Mouse (Mus musculus): ENCODE results near the gene Tspan14. TPM values are rescaled to one million over a fixed set of nuclear protein-coding genes. Genes with fewer than 3 reads are reported as not detected.

Gene Tspan14
- polyA plus RNA-seq, 1 experiment from 2014 or later, result 61.7 TPM

DNA sequence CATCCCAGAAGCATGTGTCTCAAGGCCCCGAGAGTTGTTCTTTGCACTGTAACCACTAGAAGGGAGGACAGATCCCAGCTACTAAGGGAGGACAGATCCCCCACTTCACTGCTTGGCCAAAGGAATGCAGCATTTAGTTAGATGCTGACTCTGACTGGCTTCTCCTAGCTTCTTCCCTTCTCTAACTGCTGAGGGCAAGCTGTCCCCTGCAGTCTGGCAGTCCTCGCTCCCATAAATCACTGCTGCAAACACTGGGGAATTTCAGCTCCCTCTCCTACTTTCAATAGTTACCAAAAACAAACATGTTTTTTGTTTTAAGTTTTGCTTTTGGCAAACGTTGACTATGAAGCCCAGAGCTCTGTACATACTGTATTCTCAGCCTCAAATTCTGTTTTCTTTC is 96.0 kb downstream of the Tspan14 start:
- Histone ChIP-seq H3K9ac (ENCODE audit: low read depth, low read length) (no peak overlapping the region), H3K4me3 (ENCODE audit: low read depth, low read length) (no peak overlapping the region), H3K4me2 (ENCODE audit: low read length) (no peak overlapping the region), H3K4me1 (ENCODE audit: control insufficient read depth, insufficient read depth, low read length) (no peaks in the 10 kb centered on the region), H3K9me3 (replicated peaks; ENCODE audit: control insufficient read depth, low read length, poor library complexity, severe bottlenecking) (no peaks in the 10 kb centered on the region), H3K27ac (ENCODE audit: low read length) (no peak overlapping the region), H3K27me3 (ENCODE audit: control insufficient read depth, insufficient read depth, low read depth, low read length) (no peaks in the 10 kb centered on the region), H3K36me3 (ENCODE audit: control insufficient read depth, insufficient read depth, low read length) (peaks cover 8% of the 10 kb centered on the region)
- no peak for ATAC-seq
- 82% methylated on average over 3 of the region's 3 CpGs for WGBS

DNA sequence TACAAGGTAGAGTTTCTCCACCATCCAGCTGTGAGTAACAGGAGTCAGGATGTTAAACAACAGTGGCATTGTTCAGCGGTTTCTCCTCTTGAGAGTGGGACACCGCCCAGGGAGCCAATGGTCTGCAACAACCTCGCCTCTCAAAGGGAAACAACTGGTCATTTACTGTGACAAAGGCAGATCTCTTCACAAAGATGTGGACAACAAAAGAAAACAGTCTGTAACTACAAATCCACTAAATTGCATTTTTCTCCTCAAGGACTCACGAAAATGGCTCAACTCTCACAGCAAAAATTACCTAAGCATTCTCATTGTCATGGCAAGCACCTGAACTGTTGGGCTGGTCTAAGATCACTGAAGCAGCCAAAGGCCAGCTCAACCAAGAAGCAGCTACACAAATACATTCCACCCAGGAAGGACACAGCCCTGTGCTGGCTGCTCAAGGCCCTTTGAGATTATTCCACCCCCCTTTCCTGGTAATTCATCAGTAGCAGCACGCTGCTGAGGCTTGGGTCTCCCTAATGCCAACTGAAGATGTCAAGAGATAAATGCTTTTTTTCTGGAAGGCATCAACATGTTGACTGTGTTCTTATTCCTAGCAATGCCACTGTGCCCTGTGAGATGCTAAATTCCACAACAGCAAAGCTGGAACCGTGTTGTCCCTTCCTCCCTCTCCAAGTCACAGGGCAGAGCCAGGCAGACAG is 101.6 kb downstream of the Tspan14 start:
- WGBS, result 49% methylated on average over 6 of the region's 6 CpGs
- H3K9me3 ChIP-seq (replicated peaks; ENCODE audit: control insufficient read depth, low read length, poor library complexity, severe bottlenecking), result no peaks in the 10 kb centered on the region
- H3K27ac ChIP-seq (ENCODE audit: low read length), result no peak overlapping the region
- no peaks in the 10 kb centered on the region for H3K36me3 ChIP-seq (ENCODE audit: control insufficient read depth, insufficient read depth, low read length)
- H3K4me3 ChIP-seq (ENCODE audit: low read depth, low read length), result no peak overlapping the region
- no peak for ATAC-seq
- H3K27me3 ChIP-seq (ENCODE audit: control insufficient read depth, insufficient read depth, low read depth, low read length), result no peaks in the 10 kb centered on the region
- H3K9ac ChIP-seq (ENCODE audit: low read depth, low read length), result no peak overlapping the region
- H3K4me2 ChIP-seq (ENCODE audit: low read length), result no peak overlapping the region
- no peaks in the 10 kb centered on the region for H3K4me1 ChIP-seq (ENCODE audit: control insufficient read depth, insufficient read depth, low read length)

DNA sequence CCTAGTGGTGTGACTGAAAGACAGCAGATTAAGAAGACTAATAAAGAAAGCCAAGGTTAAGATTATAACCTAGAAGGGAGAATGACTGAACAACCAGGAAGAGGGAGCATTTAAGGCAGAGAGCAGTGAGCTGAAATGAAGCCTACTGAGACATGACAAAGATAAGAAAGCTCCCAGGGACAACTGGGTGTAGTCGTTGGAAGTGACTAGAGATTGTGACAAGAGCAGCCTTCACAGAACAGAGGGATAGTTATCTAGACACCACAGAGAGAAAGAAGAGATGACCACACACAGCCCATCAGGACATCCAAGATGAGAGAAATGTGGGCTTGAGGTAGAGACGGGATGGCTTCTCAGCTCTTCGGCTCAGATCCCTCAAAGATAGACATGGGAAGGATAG is 102.9 kb downstream of the Tspan14 start:
- H3K4me1 ChIP-seq (ENCODE audit: control insufficient read depth, insufficient read depth, low read length), result no peaks in the 10 kb centered on the region
- H3K4me3 ChIP-seq (ENCODE audit: low read depth, low read length), result no peak overlapping the region
- H3K9ac ChIP-seq (ENCODE audit: low read depth, low read length), result no peak overlapping the region
- no peak for ATAC-seq
- no peaks in the 10 kb centered on the region for H3K9me3 ChIP-seq (replicated peaks; ENCODE audit: control insufficient read depth, low read length, poor library complexity, severe bottlenecking)
- no peak overlapping the region for H3K4me2 ChIP-seq (ENCODE audit: low read length)
- no peaks in the 10 kb centered on the region for H3K27me3 ChIP-seq (ENCODE audit: control insufficient read depth, insufficient read depth, low read depth, low read length)
- no peaks in the 10 kb centered on the region for H3K36me3 ChIP-seq (ENCODE audit: control insufficient read depth, insufficient read depth, low read length)
- no peak overlapping the region for H3K27ac ChIP-seq (ENCODE audit: low read length)
- WGBS, result 91% methylated on average over 3 of the region's 3 CpGs

DNA sequence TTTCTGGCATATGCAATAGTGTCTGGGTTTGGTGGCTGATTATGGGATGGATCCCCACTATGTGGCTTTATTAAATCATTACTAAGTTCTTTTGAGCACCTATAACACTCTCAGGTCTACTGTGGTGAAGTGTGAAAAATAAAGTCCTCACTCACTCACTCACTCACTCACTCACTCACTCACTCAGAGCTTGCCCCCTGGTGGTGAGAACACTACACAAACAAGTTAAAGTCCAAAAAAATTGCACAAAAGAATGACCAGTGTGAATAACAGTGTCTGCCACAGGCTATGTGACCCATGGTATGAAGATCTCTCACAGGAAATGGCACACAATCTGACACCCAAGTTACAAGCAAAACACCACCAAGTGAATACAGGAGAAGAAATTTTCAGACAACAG is 103.6 kb downstream of the Tspan14 start:
- H3K4me2 ChIP-seq (ENCODE audit: low read length), result no peak overlapping the region
- no peaks in the 10 kb centered on the region for H3K4me1 ChIP-seq (ENCODE audit: control insufficient read depth, insufficient read depth, low read length)
- H3K9me3 ChIP-seq (replicated peaks; ENCODE audit: control insufficient read depth, low read length, poor library complexity, severe bottlenecking), result no peaks in the 10 kb centered on the region
- no peak for ATAC-seq
- H3K27ac ChIP-seq (ENCODE audit: low read length), result no peak overlapping the region
- no peak overlapping the region for H3K4me3 ChIP-seq (ENCODE audit: low read depth, low read length)
- H3K27me3 ChIP-seq (ENCODE audit: control insufficient read depth, insufficient read depth, low read depth, low read length), result no peaks in the 10 kb centered on the region
- H3K36me3 ChIP-seq (ENCODE audit: control insufficient read depth, insufficient read depth, low read length), result no peaks in the 10 kb centered on the region
- no peak overlapping the region for H3K9ac ChIP-seq (ENCODE audit: low read depth, low read length)

Other genes starting within 250 kb of the Tspan14 start
- gene Sh2d4b, start 73.5 kb downstream of the Tspan14 start, polyA plus RNA-seq (2015; fragmentation: Nextera tagmentation; extraction: Ambion mirVana), result 0.99 and 1.6 TPM in 2 replicates
- 105 and 111 TPM in 2 replicates for gene Fam213a, start 47.0 kb upstream of the Tspan14 start, polyA plus RNA-seq (2015; fragmentation: Nextera tagmentation; extraction: Ambion mirVana)
- 1.2 and 1.4 TPM in 2 replicates for gene Dydc2, start 102.4 kb upstream of the Tspan14 start, polyA plus RNA-seq (2015; fragmentation: Nextera tagmentation; extraction: Ambion mirVana)
- gene Dydc1, start 106.1 kb upstream of the Tspan14 start, polyA plus RNA-seq (2015; fragmentation: Nextera tagmentation; extraction: Ambion mirVana), result not detected in 2 replicates
- not detected in 2 replicates for gene Mat1a, start 138.2 kb upstream of the Tspan14 start, polyA plus RNA-seq (2015; fragmentation: Nextera tagmentation; extraction: Ambion mirVana)
- not detected in 2 replicates for gene Sftpa1, start 165.0 kb upstream of the Tspan14 start, polyA plus RNA-seq (2015; fragmentation: Nextera tagmentation; extraction: Ambion mirVana)
- not detected in 2 replicates for gene Mbl1, start 184.7 kb upstream of the Tspan14 start, polyA plus RNA-seq (2015; fragmentation: Nextera tagmentation; extraction: Ambion mirVana)
- not detected in 2 replicates for gene Sftpd, start 218.3 kb upstream of the Tspan14 start, polyA plus RNA-seq (2015; fragmentation: Nextera tagmentation; extraction: Ambion mirVana)